Mouse (Mus musculus) limb, embryonic 15.5 days (tissue): Measurements from ENCODE around the gene Pbx4. TPM values are rescaled to one million over a fixed set of nuclear protein-coding genes. Genes with fewer than 3 reads are reported as not detected.

Source experiments
- ATAC-seq: fragments of 200-750 bp; cut with Nextera tagmentation; 2 replicates; pipeline ENCODE4 v1.8.0; 2017; ENCODE audit warnings: low read depth, moderate TSS enrichment; ENCODE audit not compliant: insufficient number of reproducible peaks, low FRiP score, low TSS enrichment
- H3K27ac ChIP-seq: fragments of 300-500 bp; sonication (generic); 2 replicates; pipeline ENCODE4 v1.5.1; 2015; ENCODE audit warnings: moderate library complexity, mild to moderate bottlenecking, inconsistent platforms
- H3K27me3 ChIP-seq: fragments of 300-500 bp; sonication (generic); 2 replicates; pipeline ENCODE4 v1.6.1; 2015; ENCODE audit warnings: inconsistent platforms
- H3K36me3 ChIP-seq: fragments of 300-500 bp; sonication (generic); 2 replicates; pipeline ENCODE4 v1.6.1; 2015; ENCODE audit warnings: inconsistent platforms
- H3K4me1 ChIP-seq: fragments of 300-500 bp; sonication (generic); 2 replicates; pipeline ENCODE4 v1.6.1; 2015; ENCODE audit warnings: inconsistent platforms
- H3K4me2 ChIP-seq: fragments of 300-500 bp; sonication (generic); 2 replicates; pipeline ENCODE4 v1.6.1; 2015; ENCODE audit warnings: mild to moderate bottlenecking, inconsistent platforms
- H3K4me3 ChIP-seq: fragments of 300-500 bp; sonication (generic); 2 replicates; pipeline ENCODE4 v1.5.1; 2015; ENCODE audit warnings: mild to moderate bottlenecking, inconsistent platforms
- H3K9ac ChIP-seq: fragments of 300-500 bp; sonication (generic); 2 replicates; pipeline ENCODE4 v1.6.1; 2015; ENCODE audit warnings: inconsistent platforms
- H3K9me3 ChIP-seq: fragments of 300-500 bp; sonication (generic); 2 replicates; pipeline ENCODE4 v1.6.1; 2016; ENCODE audit warnings: inconsistent platforms
- WGBS: fragments of 180-500 bp; shearing (Covaris S2); methylation state at CpG from one replicate; pipeline ENCODE4 v1.1.7; 2015; 5-methylcytosine and 5-hydroxymethylcytosine counted together
- polyA plus RNA-seq: library from polyadenylated mRNA; unstranded; fragments of >200 nt; fragmentation: Nextera tagmentation; extraction: Ambion mirVana; gene quantifications from 2 replicates; pipeline ENCODE4 v1.2.1, GENCODE M21; 2015

The Pbx4 gene
- polyA plus RNA-seq, 1 experiment from 2014 or later, result 4.7 TPM

GRCm38 (mm10) chr8:69860807-69861206 lies 28.5 kb downstream of the Pbx4 start:
- ATAC-seq, result no peak
- Histone ChIP-seq H3K4me2 (no peak overlapping the region), H3K4me3 (no peak overlapping the region), H3K9me3 (no peaks in the 10 kb centered on the region), H3K36me3 (no peaks in the 10 kb centered on the region), H3K27me3 (no peaks in the 10 kb centered on the region), H3K27ac (no peak overlapping the region), H3K9ac (no peak overlapping the region), H3K4me1 (no peaks in the 10 kb centered on the region)
- 56% methylated on average over 4 of the region's 4 CpGs for WGBS

GRCm38 (mm10) chr8:69861251-69861650 lies 29.0 kb downstream of the Pbx4 start:
- WGBS, result 67% methylated on average over 2 of the region's 2 CpGs
- Histone ChIP-seq H3K36me3 (no peaks in the 10 kb centered on the region), H3K4me2 (no peak overlapping the region), H3K9me3 (no peaks in the 10 kb centered on the region), H3K4me1 (no peaks in the 10 kb centered on the region), H3K4me3 (no peak overlapping the region), H3K9ac (no peak overlapping the region), H3K27ac (no peak overlapping the region), H3K27me3 (no peaks in the 10 kb centered on the region)
- no peak for ATAC-seq

- WGBS, result 83% methylated on average over 5 of the region's 5 CpGs
- no peaks in the 10 kb centered on the region for H3K4me1 ChIP-seq
- no peak overlapping the region for H3K9ac ChIP-seq
- H3K27ac ChIP-seq, result no peak overlapping the region
- no peak overlapping the region for H3K4me2 ChIP-seq
- H3K27me3 ChIP-seq, result no peaks in the 10 kb centered on the region
- H3K9me3 ChIP-seq, result no peaks in the 10 kb centered on the region
- no peak for ATAC-seq
- no peak overlapping the region for H3K4me3 ChIP-seq
- H3K36me3 ChIP-seq, result no peaks in the 10 kb centered on the region
Measured at GRCm38 (mm10) chr8:69863387-69864020, 31.2 kb downstream of the Pbx4 start.

GRCm38 (mm10) chr8:69864180-69864579 lies 31.9 kb downstream of the Pbx4 start:
- H3K9ac ChIP-seq, result no peak overlapping the region
- no peaks in the 10 kb centered on the region for H3K9me3 ChIP-seq
- H3K27me3 ChIP-seq, result no peaks in the 10 kb centered on the region

GRCm38 (mm10) chr8:69867696-69868326 lies 35.5 kb downstream of the Pbx4 start:
- Histone ChIP-seq H3K9ac (no peak overlapping the region), H3K27ac (no peak overlapping the region), H3K27me3 (no peaks in the 10 kb centered on the region), H3K4me3 (no peak overlapping the region), H3K4me1 (no peaks in the 10 kb centered on the region), H3K36me3 (no peaks in the 10 kb centered on the region), H3K4me2 (no peak overlapping the region), H3K9me3 (no peaks in the 10 kb centered on the region)
- ATAC-seq, result no peak
- 64% methylated on average over 5 of the region's 5 CpGs for WGBS

More at GRCm38 (mm10) chr8:69864180-69864579, 31.9 kb downstream of the Pbx4 start:
- Histone ChIP-seq H3K36me3 (no peaks in the 10 kb centered on the region), H3K4me3 (no peak overlapping the region), H3K4me2 (no peak overlapping the region), H3K27ac (no peak overlapping the region), H3K4me1 (no peaks in the 10 kb centered on the region)
- no peak for ATAC-seq
- 72% methylated on average over 5 of the region's 5 CpGs for WGBS

GRCm38 (mm10) chr8:69870003-69870765 lies 37.9 kb downstream of the Pbx4 start:
- no peak for ATAC-seq
- Histone ChIP-seq H3K9me3 (no peaks in the 10 kb centered on the region), H3K4me3 (no peak overlapping the region), H3K4me2 (no peak overlapping the region), H3K27ac (no peak overlapping the region), H3K4me1 (peaks cover 4% of the 10 kb centered on the region; the same call in 1 of the 2 replicates), H3K9ac (no peak overlapping the region), H3K36me3 (no peaks in the 10 kb centered on the region), H3K27me3 (no peaks in the 10 kb centered on the region)
- 80% methylated on average over 11 of the region's 11 CpGs for WGBS

DNA sequence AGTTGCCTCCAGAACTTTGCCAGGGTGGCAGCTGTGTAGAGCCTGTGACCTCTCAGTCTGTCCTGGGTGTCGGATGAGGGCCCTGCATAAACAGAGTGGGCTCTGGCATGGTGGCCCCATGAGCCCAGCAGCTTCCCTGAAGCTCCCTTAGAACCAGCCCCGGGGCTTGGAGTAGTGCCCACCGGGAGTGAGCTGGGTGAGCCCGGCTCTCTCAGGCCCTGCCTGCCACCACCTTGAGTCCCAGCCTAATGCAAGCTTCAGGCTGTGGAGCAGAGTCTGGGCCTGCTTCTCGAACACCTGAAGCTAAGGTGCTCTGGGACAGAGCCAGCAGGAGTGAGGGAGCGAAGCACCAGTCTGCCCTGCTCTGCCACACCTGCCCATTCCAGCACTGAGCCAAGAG lies 38.6 kb downstream of the Pbx4 start:
- H3K36me3 ChIP-seq, result no peaks in the 10 kb centered on the region
- ATAC-seq, result no peak
- 84% methylated on average over 6 of the region's 6 CpGs for WGBS
- H3K27ac ChIP-seq, result no peak overlapping the region
- H3K4me1 ChIP-seq, result peaks cover 4% of the 10 kb centered on the region; the same call in 1 of the 2 replicates
- H3K9ac ChIP-seq, result no peak overlapping the region
- H3K9me3 ChIP-seq, result no peaks in the 10 kb centered on the region
- no peaks in the 10 kb centered on the region for H3K27me3 ChIP-seq
- no peak overlapping the region for H3K4me3 ChIP-seq
- H3K4me2 ChIP-seq, result no peak overlapping the region

DNA sequence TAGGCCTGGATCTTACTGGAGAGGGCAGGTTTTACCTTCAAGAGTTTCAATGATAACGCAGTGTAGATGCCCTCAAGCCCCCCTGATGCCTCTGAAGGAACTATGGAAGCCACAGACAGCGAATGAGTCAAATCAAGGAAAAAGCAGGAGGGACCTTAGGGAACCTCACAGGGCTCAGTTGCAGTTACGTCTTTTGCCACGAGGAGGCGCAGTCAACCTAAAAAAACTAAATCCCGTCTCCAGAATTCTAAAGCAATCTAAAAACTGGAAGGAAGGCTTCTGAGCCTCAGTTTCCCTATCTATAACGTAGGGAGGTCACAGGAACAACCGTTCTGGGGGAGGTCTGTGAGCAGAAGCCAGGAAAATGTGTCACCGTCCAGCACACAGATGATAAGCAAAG lies 41.9 kb downstream of the Pbx4 start:
- H3K36me3 ChIP-seq, result no peaks in the 10 kb centered on the region
- WGBS, result 10% methylated on average over 9 of the region's 9 CpGs

DNA sequence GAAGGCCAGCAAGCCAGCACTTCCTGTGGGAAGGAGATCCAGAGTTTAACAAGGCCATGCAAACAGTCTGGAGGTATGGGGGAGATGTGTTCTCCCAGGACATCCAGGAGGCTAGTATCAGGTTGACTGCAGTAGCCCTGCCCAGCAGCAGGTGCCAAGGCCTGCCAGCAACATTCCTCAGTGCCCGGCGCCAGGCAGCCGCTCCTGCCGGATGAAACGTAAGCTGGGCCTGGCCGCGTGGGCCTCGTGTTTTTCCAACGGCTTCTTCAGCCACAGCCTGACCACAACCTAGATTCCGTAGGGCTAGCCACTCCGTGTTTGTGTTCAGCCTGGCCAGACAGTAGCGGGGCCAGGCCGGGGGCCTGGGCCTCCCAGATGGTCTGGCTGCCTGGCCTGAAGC lies 42.4 kb downstream of the Pbx4 start:
- Histone ChIP-seq H3K4me3 (no peak overlapping the region), H3K9me3 (no peaks in the 10 kb centered on the region), H3K27ac (no peak overlapping the region), H3K9ac (no peak overlapping the region), H3K27me3 (peaks cover 31% of the 10 kb centered on the region), H3K36me3 (no peaks in the 10 kb centered on the region), H3K4me2 (no peak overlapping the region), H3K4me1 (peaks cover 16% of the 10 kb centered on the region; the same call in 1 of the 2 replicates)
- 76% methylated on average over 13 of the region's 13 CpGs for WGBS
- no peak for ATAC-seq

More for the DNA sequence above, 41.9 kb downstream of the Pbx4 start:
- Histone ChIP-seq H3K27me3 (peaks cover 26% of the 10 kb centered on the region), H3K9me3 (no peaks in the 10 kb centered on the region), H3K4me2 (no peak overlapping the region), H3K9ac (no peak overlapping the region), H3K4me3 (no peak overlapping the region), H3K4me1 (peaks cover 16% of the 10 kb centered on the region; the same call in 1 of the 2 replicates), H3K27ac (no peak overlapping the region)
- ATAC-seq, result no peak

GRCm38 (mm10) chr8:69876097-69876496 lies 43.8 kb downstream of the Pbx4 start:
- peaks cover 45% of the 10 kb centered on the region for H3K27me3 ChIP-seq
- no peak overlapping the region for H3K4me2 ChIP-seq
- peaks cover 21% of the 10 kb centered on the region for H3K4me1 ChIP-seq
- WGBS, result 37% methylated on average over 10 of the region's 10 CpGs
- H3K36me3 ChIP-seq, result no peaks in the 10 kb centered on the region
- no peak for ATAC-seq
- no peaks in the 10 kb centered on the region for H3K9me3 ChIP-seq
- no peak overlapping the region for H3K27ac ChIP-seq
- no peak overlapping the region for H3K4me3 ChIP-seq
- H3K9ac ChIP-seq, result no peak overlapping the region

- Histone ChIP-seq H3K36me3 (no peaks in the 10 kb centered on the region), H3K9me3 (no peaks in the 10 kb centered on the region), H3K4me3 (no peak overlapping the region), H3K27ac (no peak overlapping the region), H3K27me3 (peaks cover 54% of the 10 kb centered on the region), H3K4me2 (no peak overlapping the region), H3K4me1 (peaks cover 30% of the 10 kb centered on the region), H3K9ac (no peak overlapping the region)
- WGBS, result 72% methylated on average over 10 of the region's 10 CpGs
- no peak for ATAC-seq
Measured at GRCm38 (mm10) chr8:69876967-69877366, 44.7 kb downstream of the Pbx4 start.

DNA sequence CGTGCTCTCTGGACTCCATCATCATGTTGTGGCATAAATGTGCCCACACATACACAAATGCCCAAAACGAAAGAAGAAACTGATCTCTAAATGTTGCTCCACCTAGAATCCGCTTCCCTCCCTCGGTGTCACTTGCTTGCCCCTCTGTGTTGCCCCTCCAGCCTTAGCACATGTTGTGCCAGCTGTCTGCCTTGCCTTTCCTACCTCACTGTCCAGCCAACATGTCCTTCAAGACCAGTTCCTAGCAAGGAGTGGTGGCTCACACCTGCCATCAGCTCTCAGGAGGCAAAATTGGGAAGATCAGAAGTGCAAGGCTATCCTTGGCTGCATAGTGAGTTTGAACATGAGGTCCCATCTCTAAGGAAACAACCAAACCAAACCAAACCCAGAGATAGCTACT lies 45.1 kb downstream of the Pbx4 start:
- no peaks in the 10 kb centered on the region for H3K36me3 ChIP-seq
- no peaks in the 10 kb centered on the region for H3K9me3 ChIP-seq
- H3K27me3 ChIP-seq, result peaks cover 58% of the 10 kb centered on the region
- H3K4me1 ChIP-seq, result peaks cover 34% of the 10 kb centered on the region
- no peak overlapping the region for H3K4me2 ChIP-seq
- 82% methylated on average over 4 of the region's 4 CpGs for WGBS
- no peak overlapping the region for H3K4me3 ChIP-seq
- H3K27ac ChIP-seq, result no peak overlapping the region
- no peak overlapping the region for H3K9ac ChIP-seq
- ATAC-seq, result no peak
